Mouse (Mus musculus) forebrain, embryonic 15.5 days (tissue): ENCODE results near the gene Dgkg. TPM values are rescaled to one million over a fixed set of nuclear protein-coding genes. Genes with fewer than 3 reads are reported as not detected.

ENCODE experiments used
- ATAC-seq: fragments of 200-750 bp; cut with Nextera tagmentation; replicated peaks from 2 replicates; pipeline ENCODE4 v1.8.0; 2017; ENCODE audit warnings: mild to moderate bottlenecking, moderate TSS enrichment, moderate library complexity
- H3K27ac ChIP-seq: fragments of 300-500 bp; sonication (generic); replicated peaks from 2 replicates; pipeline ENCODE4 v1.5.1; 2015; ENCODE audit warnings: mild to moderate bottlenecking, inconsistent platforms
- H3K27me3 ChIP-seq: fragments of 300-500 bp; sonication (generic); 2 replicates; pipeline ENCODE4 v1.6.1; 2015; ENCODE audit warnings: inconsistent platforms
- H3K36me3 ChIP-seq: fragments of 300-500 bp; sonication (generic); 2 replicates; pipeline ENCODE4 v1.6.1; 2015; ENCODE audit warnings: mild to moderate bottlenecking, inconsistent platforms
- H3K4me1 ChIP-seq: fragments of 300-500 bp; sonication (generic); 2 replicates; pipeline ENCODE4 v1.6.1; 2015; ENCODE audit warnings: inconsistent platforms
- H3K4me2 ChIP-seq: fragments of 300-500 bp; sonication (generic); replicated peaks from 2 replicates; pipeline ENCODE4 v1.6.1; 2015; ENCODE audit warnings: mild to moderate bottlenecking, inconsistent platforms
- H3K4me3 ChIP-seq: fragments of 300-500 bp; sonication (generic); 2 replicates; pipeline ENCODE4 v1.5.1; 2015; ENCODE audit warnings: mild to moderate bottlenecking, inconsistent platforms
- H3K9ac ChIP-seq: fragments of 300-500 bp; sonication (generic); replicated peaks from 2 replicates; pipeline ENCODE4 v1.6.1; 2015; ENCODE audit warnings: mild to moderate bottlenecking, inconsistent platforms
- H3K9me3 ChIP-seq: fragments of 300-500 bp; sonication (generic); 2 replicates; pipeline ENCODE4 v1.6.1; 2016; ENCODE audit warnings: inconsistent platforms
- WGBS: fragments of 180-500 bp; shearing (Covaris S2); methylation state at CpG from one replicate; pipeline ENCODE4 v1.1.7; 2015; ENCODE audit warnings: mixed read lengths; 5-methylcytosine and 5-hydroxymethylcytosine counted together
- polyA plus RNA-seq: library from polyadenylated mRNA; unstranded; fragments of >200 nt; fragmentation: Nextera tagmentation; extraction: Ambion mirVana; gene quantifications from 2 replicates; pipeline ENCODE4 v1.2.1, GENCODE M21; 2015

Gene Dgkg
- polyA plus RNA-seq, 1 experiment from 2014 or later: 5.8 TPM

DNA sequence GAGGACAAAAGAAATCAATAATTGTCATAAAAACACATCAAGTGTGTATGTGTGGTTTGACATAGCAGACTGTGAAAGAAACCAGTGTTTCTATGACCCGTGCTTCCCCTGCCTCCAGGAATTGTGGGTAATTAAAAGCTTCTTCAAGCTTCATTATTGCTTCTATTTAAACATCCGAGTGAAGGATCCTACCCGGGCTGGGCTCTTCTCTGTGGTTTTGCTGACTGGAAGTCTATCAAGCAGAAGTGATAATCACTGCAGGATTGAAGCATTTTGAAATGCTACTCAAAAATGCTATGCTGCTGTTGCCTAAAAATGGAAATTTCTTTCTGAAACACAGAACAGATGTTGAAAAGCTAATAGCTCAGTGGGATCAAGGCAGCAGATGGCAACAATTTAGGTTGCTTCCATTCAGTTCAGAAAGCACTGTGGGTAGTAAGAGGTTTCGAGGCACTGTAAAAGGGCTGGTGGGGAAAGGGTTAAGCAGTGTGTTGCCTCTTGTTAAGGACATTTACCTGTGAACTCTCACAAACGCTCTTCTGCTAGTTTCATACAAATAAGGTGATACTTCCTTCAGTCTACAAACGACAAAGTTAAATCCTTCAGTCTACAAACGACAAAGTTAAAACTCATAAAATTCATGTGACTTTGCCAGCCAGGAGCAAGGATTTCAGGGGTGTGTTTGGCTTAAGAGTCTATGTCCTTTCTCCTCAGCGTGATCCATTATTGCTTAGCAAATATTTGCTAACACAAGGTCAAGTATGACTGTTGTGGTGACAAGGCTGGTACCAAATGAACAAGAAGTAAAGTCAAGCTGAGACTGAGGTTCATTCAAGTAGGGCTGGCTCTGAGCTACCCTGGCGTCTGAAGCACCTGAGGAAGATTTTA, 43.6 kb downstream of the Dgkg start:
- Histone ChIP-seq H3K9ac (no peak overlapping the region), H3K27me3 (no peaks in the 10 kb centered on the region), H3K4me1 (no peaks in the 10 kb centered on the region), H3K27ac (peak overlapping the region; percentile 48; the same call in 1 of the 2 replicates), H3K36me3 (no peaks in the 10 kb centered on the region), H3K4me2 (no peak overlapping the region), H3K4me3 (no peak overlapping the region), H3K9me3 (no peaks in the 10 kb centered on the region)
- no peak for ATAC-seq
- WGBS: 66% methylated on average over 9 of the region's 9 CpGs

DNA sequence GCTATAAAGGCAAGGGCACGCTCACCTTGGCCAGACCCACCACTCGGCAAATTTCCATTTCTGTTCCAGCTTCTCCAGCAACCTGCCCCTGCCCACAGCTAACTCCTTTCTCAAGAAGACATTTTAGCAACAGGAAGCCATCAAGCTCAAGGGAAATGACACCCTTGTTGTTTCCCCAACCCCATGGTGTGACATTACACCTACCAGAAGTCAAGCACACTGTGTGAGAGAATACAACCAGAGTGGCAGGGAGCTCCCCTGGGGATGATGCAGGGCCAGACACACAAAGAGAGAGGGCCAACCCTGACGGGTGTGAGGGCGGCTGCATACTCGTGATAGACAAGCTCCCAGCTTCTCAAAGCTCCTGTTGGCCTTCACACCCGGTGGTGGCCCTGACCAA, 49.0 kb downstream of the Dgkg start:
- Histone ChIP-seq H3K9ac (no peak overlapping the region), H3K27ac (no peak overlapping the region), H3K9me3 (no peaks in the 10 kb centered on the region), H3K4me1 (no peaks in the 10 kb centered on the region), H3K36me3 (no peaks in the 10 kb centered on the region), H3K27me3 (no peaks in the 10 kb centered on the region), H3K4me2 (no peak overlapping the region), H3K4me3 (no peak overlapping the region)
- no peak for ATAC-seq
- WGBS: 55% methylated on average over 6 of the region's 6 CpGs

DNA sequence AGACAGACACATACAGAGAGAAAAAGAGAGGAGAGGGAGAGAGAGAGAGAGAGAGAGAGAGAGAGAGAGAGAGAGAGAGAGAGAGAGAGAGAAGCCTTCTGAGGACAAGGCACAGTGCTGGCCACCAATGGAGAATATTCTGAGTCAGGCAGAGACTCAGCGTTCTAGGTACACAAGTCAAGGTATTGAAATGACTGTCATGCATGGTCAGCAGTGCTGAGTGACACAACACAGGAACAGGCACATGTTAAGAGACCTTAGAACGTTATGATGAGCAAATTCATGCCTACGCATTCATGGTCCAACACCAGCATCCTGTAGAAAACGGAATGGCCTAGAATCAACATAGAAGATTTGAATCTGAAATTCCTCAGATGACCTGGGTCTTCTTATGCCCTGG, 50.0 kb downstream of the Dgkg start:
- no peaks in the 10 kb centered on the region for H3K9me3 ChIP-seq

DNA sequence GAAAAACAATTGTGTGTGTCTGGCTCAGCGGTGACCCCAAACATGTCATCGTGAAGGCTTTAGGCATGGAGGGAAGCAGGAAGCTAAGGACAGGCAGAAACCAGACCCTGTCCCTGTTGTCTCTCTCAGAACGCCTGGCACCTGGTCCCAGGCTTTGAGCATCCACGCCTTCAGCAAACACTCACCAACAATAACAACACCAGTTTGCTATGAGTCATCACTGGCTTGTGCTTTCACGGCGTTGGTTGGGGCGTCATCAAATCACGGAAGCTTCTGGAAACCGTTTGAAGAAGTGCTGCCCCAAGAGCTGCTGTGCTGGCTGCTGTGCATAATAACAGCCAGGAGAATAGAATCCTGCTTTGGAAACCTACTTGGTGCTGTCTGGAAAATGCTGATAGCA, 54.6 kb downstream of the Dgkg start:
- Histone ChIP-seq H3K27ac (no peak overlapping the region), H3K9ac (no peak overlapping the region), H3K9me3 (no peaks in the 10 kb centered on the region), H3K4me3 (no peak overlapping the region), H3K36me3 (no peaks in the 10 kb centered on the region), H3K4me2 (no peak overlapping the region), H3K4me1 (no peaks in the 10 kb centered on the region), H3K27me3 (no peaks in the 10 kb centered on the region)
- no peak for ATAC-seq
- WGBS: 86% methylated on average over 9 of the region's 9 CpGs

More for the DNA sequence above, 50.0 kb downstream of the Dgkg start:
- H3K36me3 ChIP-seq: no peaks in the 10 kb centered on the region
- H3K4me1 ChIP-seq: no peaks in the 10 kb centered on the region
- no peak overlapping the region for H3K9ac ChIP-seq
- H3K27ac ChIP-seq: no peak overlapping the region
- H3K27me3 ChIP-seq: no peaks in the 10 kb centered on the region
- no peak overlapping the region for H3K4me2 ChIP-seq
- no peak for ATAC-seq
- WGBS: 91% methylated on average over 4 of the region's 4 CpGs
- no peak overlapping the region for H3K4me3 ChIP-seq

DNA sequence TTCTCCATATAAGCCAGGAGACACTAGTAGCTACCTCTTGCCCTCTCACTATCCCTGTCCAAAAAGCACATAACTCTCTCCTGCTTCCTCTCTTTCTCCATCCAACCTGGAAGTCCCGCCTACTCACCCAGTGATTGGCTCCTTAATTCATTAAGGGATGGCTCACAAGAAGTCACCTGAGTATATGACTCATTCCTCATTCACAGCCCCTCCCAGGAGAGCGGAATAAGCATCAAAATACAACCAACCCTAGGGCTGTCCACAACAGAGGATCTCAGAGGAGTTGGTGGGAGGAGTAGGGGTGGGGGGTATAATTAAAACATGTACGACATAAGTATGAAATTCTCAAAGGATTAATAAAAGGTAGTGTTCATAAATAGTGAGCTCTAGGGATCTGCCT, 55.3 kb downstream of the Dgkg start:
- ATAC-seq: no peak
- H3K4me1 ChIP-seq: no peaks in the 10 kb centered on the region
- 86% methylated on average over 3 of the region's 3 CpGs for whole genome bisulfite sequencing

DNA sequence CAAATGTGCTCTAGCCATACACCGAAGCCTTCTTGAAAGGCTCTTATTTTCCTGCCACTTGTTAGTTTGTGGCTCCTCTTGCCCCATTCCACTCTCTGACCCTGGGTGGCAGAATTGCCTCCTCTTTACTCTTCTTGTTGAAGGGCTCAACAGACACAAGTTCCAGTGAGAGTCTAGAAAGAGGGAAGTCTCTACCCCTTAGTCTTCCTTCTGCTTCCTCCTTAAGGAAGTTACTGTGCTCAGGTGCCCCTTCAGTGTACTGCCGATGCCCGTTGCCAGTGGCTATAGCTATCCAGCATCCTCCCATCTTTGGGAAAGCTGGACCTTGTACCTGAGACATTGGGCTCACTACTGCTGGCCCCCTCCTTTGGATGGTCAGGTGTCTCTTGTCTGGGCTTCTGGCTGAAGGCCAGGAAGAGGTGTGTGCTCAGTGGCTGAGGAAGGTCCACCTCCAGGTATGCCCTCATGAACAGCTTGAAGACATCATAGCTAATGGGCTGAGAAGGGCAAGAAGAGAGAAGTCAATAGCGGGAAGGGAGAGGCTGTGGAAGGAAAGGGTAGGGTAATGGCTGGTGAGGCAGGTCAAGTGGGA, 56.8 kb downstream of the Dgkg start:
- H3K36me3 ChIP-seq: no peaks in the 10 kb centered on the region
- no peak for ATAC-seq
- no peaks in the 10 kb centered on the region for H3K4me1 ChIP-seq
- H3K9ac ChIP-seq: no peak overlapping the region
- 81% methylated on average over 4 of the region's 4 CpGs for WGBS
- no peak overlapping the region for H3K4me3 ChIP-seq
- no peaks in the 10 kb centered on the region for H3K9me3 ChIP-seq
- H3K27ac ChIP-seq: no peak overlapping the region
- H3K27me3 ChIP-seq: no peaks in the 10 kb centered on the region
- no peak overlapping the region for H3K4me2 ChIP-seq

More for the DNA sequence above, 55.3 kb downstream of the Dgkg start:
- Histone ChIP-seq H3K27ac (no peak overlapping the region), H3K4me3 (no peak overlapping the region), H3K4me2 (no peak overlapping the region), H3K27me3 (no peaks in the 10 kb centered on the region), H3K9ac (no peak overlapping the region), H3K36me3 (no peaks in the 10 kb centered on the region), H3K9me3 (no peaks in the 10 kb centered on the region)

DNA sequence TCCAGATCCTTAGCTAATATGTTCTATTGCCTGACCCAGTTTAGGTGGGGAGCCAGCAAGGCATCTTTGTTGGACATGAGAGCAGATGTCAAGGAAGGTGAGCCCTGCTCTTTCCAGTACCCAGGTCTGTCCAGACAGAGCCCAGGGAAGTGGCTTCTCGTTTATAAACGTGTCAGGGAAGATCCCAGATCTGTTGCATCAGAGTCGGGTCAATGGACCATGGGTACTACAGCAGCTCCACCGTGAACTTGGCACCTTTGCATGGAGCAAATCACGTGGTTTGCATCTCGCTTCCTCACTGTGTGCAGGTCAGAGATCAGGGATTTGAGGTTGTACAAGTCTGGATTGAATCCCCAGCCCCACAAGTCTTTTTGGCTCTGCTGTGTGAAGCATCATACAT, 58.3 kb downstream of the Dgkg start:
- Histone ChIP-seq H3K36me3 (no peaks in the 10 kb centered on the region), H3K27ac (no peak overlapping the region), H3K9ac (no peak overlapping the region), H3K9me3 (no peaks in the 10 kb centered on the region), H3K4me3 (no peak overlapping the region), H3K27me3 (no peaks in the 10 kb centered on the region), H3K4me1 (no peaks in the 10 kb centered on the region), H3K4me2 (no peak overlapping the region)
- 87% methylated on average over 6 of the region's 6 CpGs for WGBS
- no peak for ATAC-seq

DNA sequence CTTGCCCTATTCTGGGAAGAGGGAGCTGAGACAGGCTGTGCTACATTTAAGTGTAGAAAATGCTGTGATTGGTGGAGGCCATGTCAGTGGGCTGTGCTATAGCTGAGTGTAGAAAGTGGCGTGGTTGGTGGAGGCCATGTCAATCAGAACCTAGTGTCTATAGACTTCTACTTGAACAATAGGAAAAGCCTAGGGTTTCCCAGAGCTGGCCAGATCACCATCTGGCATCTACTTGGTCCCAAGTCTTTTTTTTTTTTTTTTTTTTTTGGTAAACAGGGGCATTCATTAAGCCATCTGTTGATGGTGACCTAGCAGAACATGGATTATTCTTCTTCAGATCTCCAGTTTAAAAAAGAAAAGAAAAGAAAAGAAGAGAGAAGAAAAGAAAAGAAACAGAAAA, 60.6 kb downstream of the Dgkg start:
- H3K27ac ChIP-seq: no peak overlapping the region
- ATAC-seq: no peak

DNA sequence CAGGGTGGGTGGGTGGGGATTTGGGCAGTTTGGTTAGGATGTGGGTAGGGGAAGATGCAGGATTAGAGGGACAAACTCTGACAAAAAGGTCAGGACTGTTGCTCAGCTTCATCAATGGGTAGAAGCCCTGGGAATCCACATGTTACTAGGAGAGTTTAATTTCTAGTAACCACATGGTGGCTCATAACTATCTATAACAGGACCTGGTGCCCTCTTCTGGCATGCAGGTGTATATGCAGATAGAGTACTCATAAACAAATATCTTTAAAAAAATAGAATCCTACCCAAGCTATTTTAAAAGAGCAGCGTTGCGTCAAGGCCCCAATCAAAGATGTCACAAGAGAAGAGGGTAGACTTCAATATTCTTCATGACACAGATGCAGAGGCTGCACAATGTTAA, 63.1 kb downstream of the Dgkg start:
- ATAC-seq: no peak
- Histone ChIP-seq H3K4me1 (no peaks in the 10 kb centered on the region), H3K4me2 (no peak overlapping the region), H3K4me3 (no peak overlapping the region), H3K36me3 (no peaks in the 10 kb centered on the region), H3K9ac (no peak overlapping the region), H3K27me3 (no peaks in the 10 kb centered on the region), H3K9me3 (no peaks in the 10 kb centered on the region), H3K27ac (no peak overlapping the region)
- 94% methylated on average over 2 of the region's 2 CpGs for WGBS

More for the DNA sequence above, 60.6 kb downstream of the Dgkg start:
- H3K4me1 ChIP-seq: no peaks in the 10 kb centered on the region
- H3K27me3 ChIP-seq: no peaks in the 10 kb centered on the region
- H3K9me3 ChIP-seq: no peaks in the 10 kb centered on the region
- WGBS: 88% methylated on average over 1 of the region's 1 CpGs
- no peak overlapping the region for H3K4me3 ChIP-seq
- no peaks in the 10 kb centered on the region for H3K36me3 ChIP-seq
- no peak overlapping the region for H3K4me2 ChIP-seq
- H3K9ac ChIP-seq: no peak overlapping the region

DNA sequence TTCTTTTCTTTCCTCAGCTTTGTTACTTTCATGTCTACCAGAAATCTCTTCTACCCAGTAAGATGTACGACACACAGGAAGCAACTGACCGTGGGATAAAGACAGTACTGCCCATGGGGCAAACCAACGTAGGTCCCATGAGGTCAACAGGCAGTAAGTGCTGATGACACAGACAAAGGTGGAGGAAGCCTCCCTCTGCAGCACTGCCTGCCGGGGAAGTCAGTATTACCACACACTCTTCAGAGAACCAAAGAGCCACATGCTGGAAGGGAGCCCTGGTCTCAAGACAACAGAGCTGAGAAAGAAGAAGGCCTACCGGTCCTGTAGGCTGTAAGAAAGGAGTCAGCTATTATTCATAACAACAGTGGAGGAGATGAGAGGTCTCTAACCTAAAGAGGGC, 67.4 kb downstream of the Dgkg start:
- Histone ChIP-seq H3K36me3 (no peaks in the 10 kb centered on the region), H3K4me2 (no peak overlapping the region), H3K9ac (no peak overlapping the region), H3K4me1 (no peaks in the 10 kb centered on the region), H3K9me3 (no peaks in the 10 kb centered on the region), H3K27me3 (no peaks in the 10 kb centered on the region), H3K27ac (no peak overlapping the region), H3K4me3 (no peak overlapping the region)
- ATAC-seq: no peak
- WGBS: 77% methylated on average over 5 of the region's 5 CpGs

DNA sequence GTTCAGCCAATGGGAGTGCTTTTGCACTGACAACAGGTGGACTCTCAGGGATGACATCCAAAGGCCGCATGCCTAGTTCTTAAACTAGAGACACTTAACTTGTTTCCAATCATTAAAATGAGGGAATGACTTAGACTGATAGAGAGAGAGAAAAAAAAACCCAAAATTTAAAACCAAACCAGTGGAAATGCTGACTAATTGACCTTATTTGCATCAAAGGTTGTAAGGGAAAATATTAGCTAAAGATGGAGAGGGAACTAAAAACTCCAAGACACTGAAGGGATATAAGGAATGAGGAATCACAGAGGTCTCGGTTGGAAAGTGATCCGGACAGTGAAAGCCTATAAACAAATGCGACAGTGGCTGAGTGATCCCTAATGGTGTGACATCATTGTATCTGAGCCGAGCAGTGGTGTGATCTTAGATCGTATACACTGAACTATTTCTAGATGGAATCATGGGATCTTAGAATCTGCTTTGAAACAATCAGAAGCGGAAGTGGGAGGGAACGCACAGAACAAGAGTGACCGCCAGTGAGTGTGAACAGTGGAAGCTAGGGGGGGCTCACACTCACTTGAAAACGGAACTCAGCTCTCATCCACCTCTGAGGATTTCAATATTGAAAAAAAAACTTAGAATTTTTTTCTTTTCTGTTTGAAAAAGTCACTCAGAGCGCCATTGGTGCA, 70.7 kb downstream of the Dgkg start:
- H3K27ac ChIP-seq: no peak overlapping the region
- ATAC-seq: no peak
- H3K4me1 ChIP-seq: peaks cover 10% of the 10 kb centered on the region
- H3K9me3 ChIP-seq: no peaks in the 10 kb centered on the region
- H3K9ac ChIP-seq: no peak overlapping the region
- no peaks in the 10 kb centered on the region for H3K27me3 ChIP-seq
- 86% methylated on average over 11 of the region's 11 CpGs for WGBS
- no peaks in the 10 kb centered on the region for H3K36me3 ChIP-seq
- H3K4me2 ChIP-seq: no peak overlapping the region
- H3K4me3 ChIP-seq: no peak overlapping the region

DNA sequence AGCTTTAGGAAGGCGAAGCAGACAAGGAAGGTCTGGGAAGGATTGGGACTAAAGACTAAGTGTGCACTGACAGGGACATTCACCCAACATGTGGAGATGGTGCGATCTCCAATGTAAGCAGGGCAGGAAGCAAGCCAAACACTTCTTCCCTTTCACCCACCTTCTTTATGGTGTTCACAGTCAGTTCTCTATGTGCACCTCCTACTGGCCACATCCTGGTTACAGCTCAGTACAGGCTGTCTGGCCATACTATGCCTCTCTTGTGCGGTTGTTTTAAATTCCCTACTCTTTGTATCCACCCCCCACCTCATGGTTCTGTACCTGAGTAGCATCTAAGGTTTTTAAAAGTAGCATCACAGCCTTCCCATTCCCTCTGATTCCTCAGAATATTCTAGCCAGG, 71.5 kb downstream of the Dgkg start:
- Histone ChIP-seq H3K4me2 (no peak overlapping the region), H3K4me1 (peaks cover 10% of the 10 kb centered on the region), H3K4me3 (no peak overlapping the region), H3K9ac (no peak overlapping the region), H3K36me3 (no peaks in the 10 kb centered on the region), H3K27ac (no peak overlapping the region), H3K27me3 (no peaks in the 10 kb centered on the region), H3K9me3 (no peaks in the 10 kb centered on the region)
- no peak for ATAC-seq
- WGBS: 91% methylated on average over 3 of the region's 3 CpGs
